Mouse (Mus musculus) layer of hippocampus, adult 11-12 months (tissue): Measurements from ENCODE around the gene Tti1.

Experiments
- DNase-seq: peaks from one replicate; pipeline ENCODE4 v3.0.0; 2022; ENCODE audit warnings: low spot score

Gene Tti1

GRCm38 (mm10) chr2:157974604-157975501, 53.4 kb downstream of the Tti1 start:
- no peak for DNase-seq

GRCm38 (mm10) chr2:157970669-157971068, 57.6 kb downstream of the Tti1 start:
- no peak for DNase-seq

- DNase-seq: no peak
Observed at GRCm38 (mm10) chr2:157970124-157970523, 58.1 kb downstream of the Tti1 start.

- no peak for DNase-seq
Observed at GRCm38 (mm10) chr2:157967856-157968255, 60.4 kb downstream of the Tti1 start.

- DNase-seq: no peak
Observed at GRCm38 (mm10) chr2:157957707-157958108, 70.5 kb downstream of the Tti1 start.

GRCm38 (mm10) chr2:157953978-157954377, 74.3 kb downstream of the Tti1 start:
- peak; percentile 44 for DNase-seq

- DNase-seq: no peak
Observed at GRCm38 (mm10) chr2:157944156-157944893, 83.9 kb downstream of the Tti1 start.

GRCm38 (mm10) chr2:157943514-157944155, 84.6 kb downstream of the Tti1 start:
- DNase-seq: peak; percentile 86

GRCm38 (mm10) chr2:157940586-157941185, 87.5 kb downstream of the Tti1 start:
- no peak for DNase-seq

- no peak for DNase-seq
Observed at GRCm38 (mm10) chr2:157936676-157937075, 91.6 kb downstream of the Tti1 start.

- no peak for DNase-seq
Observed at GRCm38 (mm10) chr2:157935444-157936171, 92.6 kb downstream of the Tti1 start.

- no peak for DNase-seq
Observed at GRCm38 (mm10) chr2:157932655-157933054, 95.6 kb downstream of the Tti1 start.
